Mouse (Mus musculus) granulocyte monocyte progenitor cell, adult 5-6 weeks (primary cell): ENCODE data around the gene Epb42. TPM values are rescaled to one million over a fixed set of nuclear protein-coding genes. Genes with fewer than 3 reads are reported as not detected.

Experiments
- ATAC-seq: replicated peaks from 2 replicates; pipeline ENCODE4 v1.8.0; 2016; ENCODE audit warnings: mild to moderate bottlenecking, moderate TSS enrichment, inconsistent platforms; ENCODE audit not compliant: poor library complexity, severe bottlenecking
- total RNA-seq, 2 experiments: library from RNA; stranded (forward) in 1 of 2; stranded (reverse) in 1 of 2; fragments of 200-712, 200-1000 nt in 1 of 2; fragments of >200 nt in 1 of 2; fragmentation: Nextera tagmentation in 1 of 2; gene quantifications; 2 replicates each; pipeline ENCODE4 v1.2.3; 2014 to 2017

The Epb42 gene
- total RNA-seq, 2 experiments from 2014 or later = not detected

DNA sequence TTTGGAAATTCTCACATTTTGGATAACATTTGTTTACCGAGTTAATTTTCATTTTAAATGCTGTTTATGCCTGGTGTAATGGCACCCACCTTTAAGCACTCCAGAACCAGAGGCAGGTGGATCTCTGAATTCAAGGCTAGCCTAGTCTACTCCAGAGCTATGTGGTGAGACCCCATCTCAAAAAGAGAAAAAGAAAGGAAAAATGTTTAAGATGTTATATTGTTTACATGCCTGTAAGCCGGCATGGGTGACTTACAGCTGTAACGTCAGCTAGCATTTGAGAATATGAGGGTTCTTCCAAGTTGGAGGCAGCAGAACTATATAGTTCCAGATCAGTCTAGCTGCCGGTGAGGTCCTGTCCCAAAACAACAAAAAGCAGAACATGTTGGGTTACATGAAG is 65.1 kb downstream of the Epb42 start:
- ATAC-seq = no peak

DNA sequence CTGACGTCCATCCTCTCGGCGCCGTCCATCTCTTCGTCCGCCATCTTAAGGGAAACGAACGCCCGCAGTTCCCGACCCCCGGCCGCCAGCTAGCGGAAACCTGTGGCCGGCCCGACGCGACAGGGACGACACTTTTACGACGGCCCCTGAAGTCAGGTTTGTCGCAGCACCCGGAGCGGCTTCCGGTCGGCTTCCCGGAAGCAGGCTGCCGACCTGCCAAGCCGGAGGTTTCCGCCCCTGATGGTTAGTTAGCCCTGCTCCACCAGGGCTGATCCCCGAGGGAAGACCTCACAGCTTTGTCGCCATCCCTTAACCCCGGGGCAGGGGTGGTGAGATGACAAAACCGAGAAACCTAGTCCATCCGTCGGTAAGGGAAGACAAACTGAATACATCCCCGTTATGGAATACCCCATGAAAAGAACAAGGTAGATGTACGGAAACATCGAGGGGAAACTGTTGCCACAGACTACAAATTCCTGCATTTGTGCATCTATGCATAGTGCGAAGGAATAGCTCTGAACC is 66.3 kb downstream of the Epb42 start, which contains the start of gene Ubr1:
TSS of gene Ubr1 (minus strand) at position 157 of the 522 bp plus-strand sequence.
- ATAC-seq = peak; percentile 96

DNA sequence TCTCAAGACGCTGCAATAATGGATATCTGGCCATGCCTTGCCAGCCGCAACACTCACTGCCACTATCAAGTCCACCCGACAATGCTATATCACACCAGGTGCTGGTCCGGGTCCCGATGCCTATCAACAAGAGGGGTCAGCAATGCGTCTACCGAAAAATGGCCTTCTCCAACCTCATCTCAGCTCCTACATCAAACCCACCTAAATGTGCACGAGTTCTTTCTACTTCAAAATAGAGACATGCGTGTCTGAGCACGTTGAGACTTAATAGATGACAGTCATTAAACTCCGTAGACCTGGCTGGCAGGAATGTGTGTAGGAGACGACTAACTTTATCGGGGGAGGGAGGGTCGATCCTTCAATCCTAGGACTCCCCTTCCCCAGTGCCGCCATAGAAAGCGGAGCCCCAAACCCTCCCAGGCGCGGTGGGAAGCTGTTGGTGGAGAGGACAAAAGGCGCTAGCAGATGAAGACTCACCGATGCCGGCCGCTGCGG is 66.8 kb downstream of the Epb42 start:
- no peak for ATAC-seq

Other genes starting within 250 kb of the Epb42 start
- 27.6 and 41.7 TPM in 2 replicates for gene Cdan1, start 186.9 kb downstream of the Epb42 start, total RNA-seq (2014; fragmentation: Nextera tagmentation)
- 17.0 and 24.1 TPM in 2 replicates for gene Cdan1, start 186.9 kb downstream of the Epb42 start, total RNA-seq (2017)
- gene Ttbk2, start 186.5 kb downstream of the Epb42 start, total RNA-seq (2014; fragmentation: Nextera tagmentation) = 3.1 and 7.9 TPM in 2 replicates
- gene Ttbk2, start 186.5 kb downstream of the Epb42 start, total RNA-seq (2017) = 4.0 and 6.3 TPM in 2 replicates
- 26.0 and 29.1 TPM in 2 replicates for gene Ubr1, start 66.4 kb downstream of the Epb42 start, total RNA-seq (2014; fragmentation: Nextera tagmentation)
- 26.0 and 33.2 TPM in 2 replicates for gene Ubr1, start 66.4 kb downstream of the Epb42 start, total RNA-seq (2017)
- 5.1 and 6.5 TPM in 2 replicates for gene Tmem62, start 60.1 kb downstream of the Epb42 start, total RNA-seq (2014; fragmentation: Nextera tagmentation)
- 11.0 and 18.7 TPM in 2 replicates for gene Tmem62, start 60.1 kb downstream of the Epb42 start, total RNA-seq (2017)
- 27.0 and 35.7 TPM in 2 replicates for gene Ccndbp1, start 28.7 kb downstream of the Epb42 start, total RNA-seq (2014; fragmentation: Nextera tagmentation)
- gene Ccndbp1, start 28.7 kb downstream of the Epb42 start, total RNA-seq (2017) = 30.5 and 40.2 TPM in 2 replicates
- not detected in 2 replicates for gene Tgm5, start 48.8 kb upstream of the Epb42 start, total RNA-seq (2014; fragmentation: Nextera tagmentation)
- gene Tgm5, start 48.8 kb upstream of the Epb42 start, total RNA-seq (2017) = not detected in 2 replicates
- not detected in 2 replicates for gene Tgm7, start 72.7 kb upstream of the Epb42 start, total RNA-seq (2014; fragmentation: Nextera tagmentation)
- not detected in 2 replicates for gene Tgm7, start 72.7 kb upstream of the Epb42 start, total RNA-seq (2017)
- gene Adal, start 103.4 kb upstream of the Epb42 start, total RNA-seq (2014; fragmentation: Nextera tagmentation) = 10.4 and 17.9 TPM in 2 replicates
- 9.0 and 9.2 TPM in 2 replicates for gene Adal, start 103.4 kb upstream of the Epb42 start, total RNA-seq (2017)
- 6.6 and 9.7 TPM in 2 replicates for gene Lcmt2, start 103.6 kb upstream of the Epb42 start, total RNA-seq (2014; fragmentation: Nextera tagmentation)
- 6.6 and 7.3 TPM in 2 replicates for gene Lcmt2, start 103.6 kb upstream of the Epb42 start, total RNA-seq (2017)
- gene Tubgcp4, start 133.6 kb upstream of the Epb42 start, total RNA-seq (2014; fragmentation: Nextera tagmentation) = 48.4 and 60.8 TPM in 2 replicates
- 27.0 and 36.1 TPM in 2 replicates for gene Tubgcp4, start 133.6 kb upstream of the Epb42 start, total RNA-seq (2017)
- gene Zscan29, start 134.1 kb upstream of the Epb42 start, total RNA-seq (2014; fragmentation: Nextera tagmentation) = 14.1 and 21.9 TPM in 2 replicates
- gene Zscan29, start 134.1 kb upstream of the Epb42 start, total RNA-seq (2017) = 23.0 and 23.8 TPM in 2 replicates
- 30.9 and 43.3 TPM in 2 replicates for gene Trp53bp1, start 234.3 kb upstream of the Epb42 start, total RNA-seq (2014; fragmentation: Nextera tagmentation)
- gene Trp53bp1, start 234.3 kb upstream of the Epb42 start, total RNA-seq (2017) = 33.3 and 43.6 TPM in 2 replicates